ENCODE assay signal across 8 mouse cellular contexts in genomic region chr7:46535429-46535799, GRCm38 (mm10).
DNase-seq lines count a peak whose midpoint lies in the region; ATAC-seq and TF ChIP-seq lines count a peak whose summit lies in the region.

No protein-coding gene starts in this region.

- TF ChIP-seq POLR2A in olfactory bulb, adult 2 months (IDR thresholded peaks at IDR 0.05; ENCODE audit: insufficient read depth, low read depth, low read length): no peak

- intact Hi-C loops in gastrocnemius, postnatal 14 days (cut with DNase I; ENCODE audit: low total_unique reads): loop anchor here (10.0 kb wide), 2 partner anchors 69 to 111 kb away; no protein-coding TSS in a partner anchor

- TF ChIP-seq CTCF in forebrain, postnatal 0 days (IDR thresholded peaks at IDR 0.05; ENCODE audit: low read depth): peak; percentile 84
- peak; percentile 69 for TF ChIP-seq CTCF in olfactory bulb, adult 2 months (IDR thresholded peaks at IDR 0.05; ENCODE audit: insufficient read depth, low read depth, low read length)

- no peaks in the 10 kb centered on the region for H3K9me3 ChIP-seq in forebrain, postnatal 0 days (ENCODE audit: low read length)
- H3K9me3 ChIP-seq in kidney, embryonic 15.5 days (replicated peaks): no peaks in the 10 kb centered on the region
- no peaks in the 10 kb centered on the region for H3K9me3 ChIP-seq in limb, embryonic 10.5 days (replicated peaks)

- H3K27me3 ChIP-seq in forebrain, postnatal 0 days (ENCODE audit: insufficient read depth, low read length): no peaks in the 10 kb centered on the region
- H3K27me3 ChIP-seq in kidney, embryonic 15.5 days: no peaks in the 10 kb centered on the region
- no peaks in the 10 kb centered on the region for H3K27me3 ChIP-seq in limb, embryonic 10.5 days (ENCODE audit: low read depth, poor library complexity, severe bottlenecking)

- no peak overlapping the region for H3K4me3 ChIP-seq in forebrain, postnatal 0 days (ENCODE audit: low read depth, low read length)
- H3K4me3 ChIP-seq in kidney, embryonic 15.5 days (replicated peaks): no peak overlapping the region
- no peak overlapping the region for H3K4me3 ChIP-seq in limb, embryonic 10.5 days
- no peak overlapping the region for H3K4me3 ChIP-seq in olfactory bulb, adult 2 months (ENCODE audit: insufficient read depth, low read depth, low read length)

- H3K4me1 ChIP-seq in forebrain, postnatal 0 days (ENCODE audit: insufficient read depth): 0 out of 2 replicates have a peak, but pooled peaks cover 7% of the 10 kb centered on the region
- 0 out of 2 replicates have a peak, but pooled peaks cover 3% of the 10 kb centered on the region for H3K4me1 ChIP-seq in kidney, embryonic 15.5 days
- peaks cover 12% of the 10 kb centered on the region for H3K4me1 ChIP-seq in limb, embryonic 10.5 days
- peaks cover 31% of the 10 kb centered on the region for H3K4me1 ChIP-seq in olfactory bulb, adult 2 months (ENCODE audit: control insufficient read depth, insufficient read depth, low read length)

- H3K4me2 ChIP-seq in forebrain, postnatal 0 days (ENCODE audit: low read depth): peak overlapping the region; percentile 17; the same call in 1 of the 2 replicates
- H3K4me2 ChIP-seq in kidney, embryonic 15.5 days: no peak overlapping the region

- H3K36me3 ChIP-seq in forebrain, postnatal 0 days (ENCODE audit: insufficient read depth): no peaks in the 10 kb centered on the region
- H3K36me3 ChIP-seq in kidney, embryonic 15.5 days: no peaks in the 10 kb centered on the region
- H3K36me3 ChIP-seq in limb, embryonic 10.5 days: no peaks in the 10 kb centered on the region

- peak; percentile 92 for ATAC-seq in forebrain, postnatal 0 days
- peak; percentile 54; the same call in 1 of the 2 replicates for ATAC-seq in kidney, embryonic 15.5 days (replicated peaks; ENCODE audit: low FRiP score)

- WGBS in forebrain, postnatal 0 days: 4% methylated on average over 10 of the region's 10 CpGs
- WGBS in kidney, embryonic 15.5 days: 26% methylated on average over 10 of the region's 10 CpGs
- WGBS in limb, embryonic 10.5 days: 23% methylated on average over 10 of the region's 10 CpGs
- 13% methylated on average over 10 of the region's 10 CpGs for WGBS in olfactory bulb, adult 2 months

- H3K27ac ChIP-seq in forebrain, postnatal 0 days (ENCODE audit: low read depth, low read length): peak overlapping the region; percentile 36; the same call in 1 of the 2 replicates
- no peak overlapping the region for H3K27ac ChIP-seq in kidney, embryonic 15.5 days
- H3K27ac ChIP-seq in limb, embryonic 10.5 days: no peak overlapping the region
- no peak overlapping the region for H3K27ac ChIP-seq in olfactory bulb, adult 2 months (ENCODE audit: insufficient read depth, low read depth, low read length)

- no peak overlapping the region for H3K9ac ChIP-seq in forebrain, postnatal 0 days
- no peak overlapping the region for H3K9ac ChIP-seq in kidney, embryonic 15.5 days

- DNase-seq in gastrocnemius, postnatal 14 days: peak; percentile 33
- DNase-seq in gastrocnemius, postnatal 4 days (ENCODE audit: low spot score in 2 of 2): no peak
- peak; percentile 98 for DNase-seq in cerebellum, adult 11-12 months
- DNase-seq in forebrain, postnatal 0 days: peak; percentile 79
- peak; percentile 45 for DNase-seq in limb, embryonic 10.5 days (ENCODE audit: low spot score)
- DNase-seq in thymus, postnatal 4 days: peak; percentile 87

Comparison
In these comparisons a context has a peak if more than half of its experiments do, and no peak if none do; other contexts are left out.
1. DNase-seq: peak in gastrocnemius, postnatal 14 days (single experiment), cerebellum, adult 11-12 months (single experiment), forebrain, postnatal 0 days (single experiment), limb, embryonic 10.5 days (single experiment) and thymus, postnatal 4 days (single experiment); none in gastrocnemius, postnatal 4 days (0 of 2).